Mouse (Mus musculus) urinary bladder, postnatal 14 days (tissue): ENCODE data around the gene Pklr.

Experiments used
- DNase-seq: peaks from one replicate; pipeline ENCODE4 v3.0.0; 2021; ENCODE audit warnings: low spot score

Gene Pklr

GRCm38 (mm10) chr3:89135958-89136357, at the start of gene Pklr:
TSS of gene Pklr (plus strand) at chr3:89136142.
- DNase-seq, result no peak

GRCm38 (mm10) chr3:89087338-89088110, 48.4 kb upstream of the Pklr start:
- peak; percentile 90 for DNase-seq

GRCm38 (mm10) chr3:89088974-89089373, 47.0 kb upstream of the Pklr start:
- DNase-seq, result no peak

- DNase-seq, result peak; percentile 86
These were observed 45.9 kb upstream of the Pklr start for GRCm38 (mm10) chr3:89089882-89090591.

GRCm38 (mm10) chr3:89090694-89091655, 45.0 kb upstream of the Pklr start:
- peak; percentile 82 for DNase-seq

GRCm38 (mm10) chr3:89091811-89092508, 44.0 kb upstream of the Pklr start:
- no peak for DNase-seq

GRCm38 (mm10) chr3:89092509-89093090, 43.3 kb upstream of the Pklr start:
- no peak for DNase-seq

- DNase-seq, result peak; percentile 84
These were observed 42.8 kb upstream of the Pklr start, which contains the start of gene Rusc1 for GRCm38 (mm10) chr3:89093175-89093574. TSS of gene Rusc1 (minus strand) at chr3:89093311.

GRCm38 (mm10) chr3:89094021-89094420, 41.9 kb upstream of the Pklr start:
- no peak for DNase-seq

- no peak for DNase-seq
These were observed 35.1 kb upstream of the Pklr start, which contains the start of gene Gm43738 for GRCm38 (mm10) chr3:89100811-89101210. TSS of gene Gm43738 (minus strand) at chr3:89101099.

- no peak for DNase-seq
These were observed 34.5 kb upstream of the Pklr start for GRCm38 (mm10) chr3:89101459-89101811.

GRCm38 (mm10) chr3:89101812-89102494, 34.0 kb upstream of the Pklr start, which contains the start of gene Fdps:
TSS of gene Fdps (minus strand) at chr3:89101959.
- DNase-seq, result peak; percentile 95

- DNase-seq, result no peak
These were observed 33.2 kb upstream of the Pklr start for GRCm38 (mm10) chr3:89102495-89103290.

- DNase-seq, result no peak
These were observed 32.7 kb upstream of the Pklr start for GRCm38 (mm10) chr3:89103291-89103595.

GRCm38 (mm10) chr3:89106881-89107280, 29.1 kb upstream of the Pklr start:
- DNase-seq, result no peak

GRCm38 (mm10) chr3:89107545-89107944, 28.4 kb upstream of the Pklr start:
- DNase-seq, result no peak

- DNase-seq, result no peak
These were observed 27.8 kb upstream of the Pklr start for GRCm38 (mm10) chr3:89108146-89108545.

- DNase-seq, result no peak
These were observed 22.9 kb upstream of the Pklr start for GRCm38 (mm10) chr3:89113058-89113457.

- DNase-seq, result no peak
These were observed 20.4 kb upstream of the Pklr start for GRCm38 (mm10) chr3:89115522-89115921.

- DNase-seq, result peak; percentile 37
These were observed 12.6 kb upstream of the Pklr start for GRCm38 (mm10) chr3:89123313-89123712.
